Mouse (Mus musculus) myocyte (in vitro differentiated cells): Measurements from ENCODE around the gene Zfp709.

ENCODE experiments used
- CEBPB ChIP-seq: IDR thresholded peaks from 2 replicates; pipeline ENCODE4 v1.6.1; 2011; ENCODE audit warnings: mild to moderate bottlenecking, moderate library complexity; ENCODE audit not compliant: poor library complexity, insufficient read depth, severe bottlenecking
- MYOG ChIP-seq, 3 experiments: IDR thresholded peaks; one replicate each; pipeline ENCODE4 v1.6.1; 2011; ENCODE audit warnings: control low read depth in 2 of 3, low read depth in 2 of 3, mild to moderate bottlenecking in 2 of 3; ENCODE audit not compliant: insufficient read length in 2 of 3, control insufficient read depth in 1 of 3, insufficient read depth in 1 of 3
- POLR2A ChIP-seq: IDR thresholded peaks from one replicate; pipeline ENCODE4 v1.6.1; 2011; ENCODE audit warnings: low read depth, mild to moderate bottlenecking, control low read depth, moderate library complexity; ENCODE audit not compliant: insufficient read length
- POLR2AphosphoS2 ChIP-seq: IDR thresholded peaks from one replicate; pipeline ENCODE4 v1.6.1; 2011; ENCODE audit warnings: low read depth, control low read depth; ENCODE audit not compliant: insufficient read length
- TCF3 ChIP-seq: IDR thresholded peaks from one replicate; pipeline ENCODE4 v1.6.1; 2011; ENCODE audit warnings: low read depth, control low read depth; ENCODE audit not compliant: insufficient read length
- USF1 ChIP-seq: IDR thresholded peaks from one replicate; pipeline ENCODE4 v1.6.1; 2011; ENCODE audit warnings: low read depth, mild to moderate bottlenecking, control low read depth, moderate library complexity

DNA sequence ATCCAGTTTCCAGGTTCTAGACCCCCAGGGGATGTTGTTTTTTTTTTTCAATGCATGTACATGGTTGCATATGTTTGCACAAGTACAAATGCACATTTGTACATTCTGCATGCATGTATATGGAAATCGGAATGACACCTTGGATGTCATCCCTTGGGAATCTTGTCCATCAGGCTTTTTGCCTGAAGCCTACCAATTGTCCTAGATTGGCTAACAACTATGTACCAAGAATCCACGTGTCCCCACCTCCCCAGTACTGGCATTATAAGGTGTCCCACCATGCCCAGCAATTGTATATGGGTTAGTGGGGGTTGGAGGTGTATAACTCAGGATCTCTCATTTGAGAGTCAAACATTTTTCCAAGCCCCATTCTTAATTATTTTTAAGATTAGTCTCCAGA is 30.5 kb downstream of the Zfp709 start:
- TF ChIP-seq POLR2A = no peak
- no peak for TF ChIP-seq MYOG (IDR thresholded peaks at IDR 0.05; ENCODE audit: control insufficient read depth in 1 of 3, insufficient read depth in 1 of 3, insufficient read length in 2 of 3, low read depth in 2 of 3)
- TF ChIP-seq POLR2AphosphoS2 = no peak
- no peak for TF ChIP-seq USF1
- no peak for TF ChIP-seq CEBPB
- TF ChIP-seq TCF3 = no peak
